Mouse (Mus musculus) midbrain, embryonic 13.5 days (tissue): ENCODE data around the gene Prickle2. TPM values are rescaled to one million over a fixed set of nuclear protein-coding genes. Genes with fewer than 3 reads are reported as not detected.
A peak's percentile ranks its signal among the peaks of the same experiment; 100 is the strongest.

Experiments
- ATAC-seq: fragments of 200-750 bp; cut with Nextera tagmentation; 2 replicates; pipeline ENCODE4 v1.8.0; 2017; ENCODE audit warnings: mild to moderate bottlenecking, moderate TSS enrichment, moderate library complexity
- H3K27ac ChIP-seq: fragments of 300-500 bp; sonication (generic); 2 replicates; pipeline ENCODE4 v1.5.1; 2015; ENCODE audit warnings: inconsistent platforms, mild to moderate bottlenecking, moderate library complexity
- H3K27me3 ChIP-seq: fragments of 300-500 bp; sonication (generic); 2 replicates; pipeline ENCODE4 v1.6.1; 2015; ENCODE audit warnings: mild to moderate bottlenecking, inconsistent platforms
- H3K36me3 ChIP-seq: fragments of 300-500 bp; sonication (generic); 2 replicates; pipeline ENCODE4 v1.6.1; 2015; ENCODE audit warnings: mild to moderate bottlenecking, inconsistent platforms
- H3K4me1 ChIP-seq: fragments of 300-500 bp; sonication (generic); replicated peaks from 2 replicates; pipeline ENCODE4 v1.6.1; 2015; ENCODE audit warnings: inconsistent platforms
- H3K4me2 ChIP-seq: fragments of 300-500 bp; sonication (generic); replicated peaks from 2 replicates; pipeline ENCODE4 v1.6.1; 2015; ENCODE audit warnings: moderate library complexity, mild to moderate bottlenecking, inconsistent platforms
- H3K4me3 ChIP-seq: fragments of 300-500 bp; sonication (generic); replicated peaks from 2 replicates; pipeline ENCODE4 v1.5.1; 2015; ENCODE audit warnings: mild to moderate bottlenecking, inconsistent platforms
- H3K9ac ChIP-seq: fragments of 300-500 bp; sonication (generic); replicated peaks from 2 replicates; pipeline ENCODE4 v1.6.1; 2015; ENCODE audit warnings: mild to moderate bottlenecking, inconsistent platforms
- H3K9me3 ChIP-seq: fragments of 300-500 bp; sonication (generic); 2 replicates; pipeline ENCODE4 v1.6.1; 2016; ENCODE audit warnings: mild to moderate bottlenecking, inconsistent platforms
- WGBS: fragments of 180-500 bp; shearing (Covaris S2); methylation state at CpG from one replicate; pipeline ENCODE4 v1.1.7; 2015; 5-methylcytosine and 5-hydroxymethylcytosine counted together
- polyA plus RNA-seq: library from polyadenylated mRNA; unstranded; fragments of >200 nt; fragmentation: Nextera tagmentation; extraction: Ambion mirVana; gene quantifications from 2 replicates; pipeline ENCODE4 v1.2.1, GENCODE M21; 2015

Prickle2 gene
- polyA plus RNA-seq, 1 experiment from 2014 or later = 12.3 TPM

GRCm38 (mm10) chr6:92463768-92464167, 242.2 kb downstream of the Prickle2 start:
- Histone ChIP-seq H3K4me1 (peaks cover 68% of the 10 kb centered on the region), H3K27ac (no peak overlapping the region), H3K4me2 (no peak overlapping the region), H3K36me3 (no peaks in the 10 kb centered on the region), H3K27me3 (no peaks in the 10 kb centered on the region), H3K4me3 (no peak overlapping the region), H3K9me3 (no peaks in the 10 kb centered on the region), H3K9ac (no peak overlapping the region)
- ATAC-seq = no peak
- WGBS = 84% methylated on average over 9 of the region's 9 CpGs

- Histone ChIP-seq H3K27me3 (no peaks in the 10 kb centered on the region), H3K4me2 (no peak overlapping the region), H3K27ac (peak overlapping the region; percentile 70), H3K36me3 (no peaks in the 10 kb centered on the region), H3K4me1 (peaks cover 44% of the 10 kb centered on the region), H3K9ac (no peak overlapping the region), H3K4me3 (no peak overlapping the region), H3K9me3 (no peaks in the 10 kb centered on the region)
- ATAC-seq = no peak
- WGBS = 62% methylated on average over 2 of the region's 2 CpGs
Observed at GRCm38 (mm10) chr6:92460750-92461149, 245.2 kb downstream of the Prickle2 start.

GRCm38 (mm10) chr6:92458026-92458425, 247.9 kb downstream of the Prickle2 start:
- 94% methylated on average over 4 of the region's 4 CpGs for WGBS
- ATAC-seq = no peak

GRCm38 (mm10) chr6:92451421-92451820, 254.5 kb downstream of the Prickle2 start:
- Histone ChIP-seq H3K27ac (no peak overlapping the region), H3K4me3 (no peak overlapping the region), H3K9me3 (no peaks in the 10 kb centered on the region), H3K9ac (no peak overlapping the region), H3K4me1 (peaks cover 13% of the 10 kb centered on the region; the same call in 1 of the 2 replicates), H3K36me3 (no peaks in the 10 kb centered on the region), H3K4me2 (no peak overlapping the region), H3K27me3 (no peaks in the 10 kb centered on the region)
- WGBS = 39% methylated on average over 1 of the region's 1 CpGs
- no peak for ATAC-seq

More at GRCm38 (mm10) chr6:92458026-92458425, 247.9 kb downstream of the Prickle2 start:
- H3K4me1 ChIP-seq = peaks cover 27% of the 10 kb centered on the region
- H3K27me3 ChIP-seq = no peaks in the 10 kb centered on the region
- no peaks in the 10 kb centered on the region for H3K9me3 ChIP-seq
- no peak overlapping the region for H3K9ac ChIP-seq
- no peak overlapping the region for H3K27ac ChIP-seq
- no peak overlapping the region for H3K4me2 ChIP-seq
- H3K4me3 ChIP-seq = no peak overlapping the region
- no peaks in the 10 kb centered on the region for H3K36me3 ChIP-seq

GRCm38 (mm10) chr6:92449956-92450355, 256.0 kb downstream of the Prickle2 start:
- no peak overlapping the region for H3K4me2 ChIP-seq
- peaks cover 13% of the 10 kb centered on the region; the same call in 1 of the 2 replicates for H3K4me1 ChIP-seq
- no peaks in the 10 kb centered on the region for H3K36me3 ChIP-seq
- 94% methylated on average over 1 of the region's 1 CpGs for WGBS
- H3K4me3 ChIP-seq = no peak overlapping the region
- no peak overlapping the region for H3K27ac ChIP-seq
- no peak for ATAC-seq
- no peak overlapping the region for H3K9ac ChIP-seq
- no peaks in the 10 kb centered on the region for H3K9me3 ChIP-seq
- H3K27me3 ChIP-seq = no peaks in the 10 kb centered on the region

- Histone ChIP-seq H3K27me3 (no peaks in the 10 kb centered on the region), H3K4me2 (no peak overlapping the region), H3K36me3 (no peaks in the 10 kb centered on the region), H3K4me1 (peaks cover 5% of the 10 kb centered on the region; the same call in 1 of the 2 replicates), H3K27ac (no peak overlapping the region), H3K9ac (no peak overlapping the region), H3K4me3 (no peak overlapping the region), H3K9me3 (no peaks in the 10 kb centered on the region)
- no peak for ATAC-seq
- 72% methylated on average over 3 of the region's 3 CpGs for WGBS
Observed at GRCm38 (mm10) chr6:92446662-92447061, 259.3 kb downstream of the Prickle2 start.

- no peak for ATAC-seq
- no peaks in the 10 kb centered on the region for H3K27me3 ChIP-seq
- no peak overlapping the region for H3K4me3 ChIP-seq
- no peak overlapping the region for H3K4me2 ChIP-seq
- 58% methylated on average over 2 of the region's 3 CpGs for WGBS
- H3K9ac ChIP-seq = no peak overlapping the region
- no peaks in the 10 kb centered on the region for H3K36me3 ChIP-seq
- H3K4me1 ChIP-seq = peaks cover 11% of the 10 kb centered on the region
- H3K27ac ChIP-seq = no peak overlapping the region
- H3K9me3 ChIP-seq = no peaks in the 10 kb centered on the region
Observed at GRCm38 (mm10) chr6:92441205-92441604, 264.8 kb downstream of the Prickle2 start.

- H3K4me1 ChIP-seq = peaks cover 11% of the 10 kb centered on the region
- no peak overlapping the region for H3K4me3 ChIP-seq
- no peaks in the 10 kb centered on the region for H3K9me3 ChIP-seq
- no peak overlapping the region for H3K4me2 ChIP-seq
- H3K9ac ChIP-seq = no peak overlapping the region
- ATAC-seq = no peak
- H3K27me3 ChIP-seq = no peaks in the 10 kb centered on the region
- H3K27ac ChIP-seq = no peak overlapping the region
- 75% methylated on average over 3 of the region's 3 CpGs for WGBS
- H3K36me3 ChIP-seq = no peaks in the 10 kb centered on the region
Observed at GRCm38 (mm10) chr6:92440251-92440650, 265.7 kb downstream of the Prickle2 start.

- 96% methylated on average over 5 of the region's 5 CpGs for WGBS
- ATAC-seq = no peak
- Histone ChIP-seq H3K27ac (no peak overlapping the region), H3K27me3 (no peaks in the 10 kb centered on the region), H3K9ac (no peak overlapping the region), H3K9me3 (no peaks in the 10 kb centered on the region), H3K4me3 (no peak overlapping the region), H3K4me2 (no peak overlapping the region), H3K36me3 (no peaks in the 10 kb centered on the region), H3K4me1 (peaks cover 9% of the 10 kb centered on the region; the same call in 1 of the 2 replicates)
Observed at GRCm38 (mm10) chr6:92432146-92432545, 273.8 kb downstream of the Prickle2 start.

- peaks cover 16% of the 10 kb centered on the region; the same call in 1 of the 2 replicates for H3K4me1 ChIP-seq
- no peak overlapping the region for H3K9ac ChIP-seq
- no peak overlapping the region for H3K4me2 ChIP-seq
- H3K27ac ChIP-seq = no peak overlapping the region
- H3K9me3 ChIP-seq = no peaks in the 10 kb centered on the region
- no peak overlapping the region for H3K4me3 ChIP-seq
- H3K27me3 ChIP-seq = no peaks in the 10 kb centered on the region
- ATAC-seq = no peak
- no peaks in the 10 kb centered on the region for H3K36me3 ChIP-seq
- 68% methylated on average over 7 of the region's 7 CpGs for whole genome bisulfite sequencing
Observed at GRCm38 (mm10) chr6:92427406-92428171, 278.4 kb downstream of the Prickle2 start.

GRCm38 (mm10) chr6:92425901-92426300, 280.1 kb downstream of the Prickle2 start:
- no peak overlapping the region for H3K9ac ChIP-seq
- WGBS = 75% methylated on average over 8 of the region's 8 CpGs
- no peaks in the 10 kb centered on the region for H3K27me3 ChIP-seq
- ATAC-seq = no peak
- no peaks in the 10 kb centered on the region for H3K9me3 ChIP-seq
- no peak overlapping the region for H3K4me2 ChIP-seq
- no peak overlapping the region for H3K4me3 ChIP-seq
- peaks cover 13% of the 10 kb centered on the region for H3K36me3 ChIP-seq
- H3K4me1 ChIP-seq = peaks cover 16% of the 10 kb centered on the region; the same call in 1 of the 2 replicates
- H3K27ac ChIP-seq = no peak overlapping the region

- peaks cover 13% of the 10 kb centered on the region for H3K36me3 ChIP-seq
- no peak overlapping the region for H3K4me2 ChIP-seq
- WGBS = 84% methylated on average over 7 of the region's 7 CpGs
- no peak for ATAC-seq
- no peak overlapping the region for H3K4me3 ChIP-seq
- H3K9me3 ChIP-seq = no peaks in the 10 kb centered on the region
- peaks cover 16% of the 10 kb centered on the region; the same call in 1 of the 2 replicates for H3K4me1 ChIP-seq
- H3K27ac ChIP-seq = no peak overlapping the region
- H3K9ac ChIP-seq = no peak overlapping the region
- H3K27me3 ChIP-seq = no peaks in the 10 kb centered on the region
Observed at GRCm38 (mm10) chr6:92425476-92425875, 280.5 kb downstream of the Prickle2 start.
